Mouse (Mus musculus): ENCODE results near the gene Cnih4.

DNA sequence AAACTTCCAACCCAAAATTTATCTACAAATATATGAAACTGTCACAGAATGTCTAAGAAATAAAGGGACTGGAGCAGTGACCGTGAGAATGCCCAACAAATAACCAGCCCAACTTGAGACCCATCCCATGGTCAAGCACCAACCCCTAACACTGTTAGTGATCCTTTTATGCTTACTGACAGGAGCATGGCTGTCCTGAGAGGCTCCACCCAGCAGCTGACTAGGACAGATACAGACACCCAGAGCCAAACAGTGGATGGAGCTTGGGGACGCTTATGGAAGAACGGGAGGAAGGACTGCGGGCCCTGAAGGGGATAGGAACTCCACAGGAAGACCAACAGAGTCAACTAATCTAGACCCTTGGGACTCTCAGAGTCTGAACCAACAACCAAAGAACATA lies 44.4 kb downstream of the Cnih4 start:
- TF ChIP-seq TCF12 (IDR thresholded peaks at IDR 0.05; ENCODE audit: insufficient read depth, poor library complexity, severe bottlenecking) = no peak
- no peak for TF ChIP-seq POLR2A (IDR thresholded peaks at IDR 0.05; ENCODE audit: insufficient read length, low read depth)
- no peak for TF ChIP-seq USF1 (IDR thresholded peaks at IDR 0.05; ENCODE audit: low read depth)
- TF ChIP-seq POLR2AphosphoS2 (IDR thresholded peaks at IDR 0.05; ENCODE audit: insufficient read length, low read depth) = no peak
- TF ChIP-seq CEBPB (IDR thresholded peaks at IDR 0.05; ENCODE audit: insufficient read depth, poor library complexity, severe bottlenecking) = no peak
- no peak for TF ChIP-seq MYOG (IDR thresholded peaks at IDR 0.05; ENCODE audit: control insufficient read depth in 1 of 3, insufficient read depth in 1 of 3, insufficient read length in 2 of 3, low read depth in 2 of 3)
- no peak for TF ChIP-seq TCF3 (IDR thresholded peaks at IDR 0.05; ENCODE audit: insufficient read length, low read depth)
- TF ChIP-seq MAX (IDR thresholded peaks at IDR 0.05; ENCODE audit: low read depth) = no peak
- TF ChIP-seq SRF (IDR thresholded peaks at IDR 0.05; ENCODE audit: control insufficient read depth, insufficient read length, low read depth) = no peak
- TF ChIP-seq E2F4 (IDR thresholded peaks at IDR 0.05; ENCODE audit: insufficient read depth) = no peak
- TF ChIP-seq MYOD1 (IDR thresholded peaks at IDR 0.05; ENCODE audit: control insufficient read depth in 1 of 3, insufficient read length in 2 of 3, low read depth in 2 of 3) = no peak

Data from myocyte (in vitro differentiated cells).